Mouse (Mus musculus): ENCODE data around the gene Ankub1.

Gene Ankub1

GRCm38 (mm10) chr3:57637596-57637995 lies 55.0 kb downstream of the Ankub1 start:
- no peak for DNase-seq

GRCm38 (mm10) chr3:57634763-57635487 lies 57.7 kb downstream of the Ankub1 start:
- no peak for DNase-seq

GRCm38 (mm10) chr3:57626954-57627513 lies 65.6 kb downstream of the Ankub1 start:
- no peak for DNase-seq

- peak; percentile 91 for DNase-seq
Measured at GRCm38 (mm10) chr3:57625275-57625997, 67.2 kb downstream of the Ankub1 start.

- DNase-seq: no peak
Measured at GRCm38 (mm10) chr3:57619718-57620117, 72.9 kb downstream of the Ankub1 start.

- DNase-seq: no peak
Measured at GRCm38 (mm10) chr3:57615652-57616051, 76.9 kb downstream of the Ankub1 start.

GRCm38 (mm10) chr3:57612430-57612997 lies 80.1 kb downstream of the Ankub1 start:
- DNase-seq: peak; percentile 91

- no peak for DNase-seq
Measured at GRCm38 (mm10) chr3:57611776-57612175, 80.8 kb downstream of the Ankub1 start.
